Mouse (Mus musculus) granulocyte monocyte progenitor cell, adult 5-6 weeks (primary cell): ENCODE data around the gene Man1c1. TPM values are rescaled to one million over a fixed set of nuclear protein-coding genes. Genes with fewer than 3 reads are reported as not detected.

Experiments
- ATAC-seq: replicated peaks from 2 replicates; pipeline ENCODE4 v1.8.0; 2016; ENCODE audit warnings: mild to moderate bottlenecking, moderate TSS enrichment, inconsistent platforms; ENCODE audit not compliant: poor library complexity, severe bottlenecking
- total RNA-seq, 2 experiments: library from RNA; stranded (forward) in 1 of 2; stranded (reverse) in 1 of 2; fragments of 200-712, 200-1000 nt in 1 of 2; fragments of >200 nt in 1 of 2; fragmentation: Nextera tagmentation in 1 of 2; gene quantifications; 2 replicates each; pipeline ENCODE4 v1.2.3; 2014 to 2017

Man1c1 gene
- total RNA-seq, 2 experiments from 2014 or later: 5.1 to 9.5 TPM

DNA sequence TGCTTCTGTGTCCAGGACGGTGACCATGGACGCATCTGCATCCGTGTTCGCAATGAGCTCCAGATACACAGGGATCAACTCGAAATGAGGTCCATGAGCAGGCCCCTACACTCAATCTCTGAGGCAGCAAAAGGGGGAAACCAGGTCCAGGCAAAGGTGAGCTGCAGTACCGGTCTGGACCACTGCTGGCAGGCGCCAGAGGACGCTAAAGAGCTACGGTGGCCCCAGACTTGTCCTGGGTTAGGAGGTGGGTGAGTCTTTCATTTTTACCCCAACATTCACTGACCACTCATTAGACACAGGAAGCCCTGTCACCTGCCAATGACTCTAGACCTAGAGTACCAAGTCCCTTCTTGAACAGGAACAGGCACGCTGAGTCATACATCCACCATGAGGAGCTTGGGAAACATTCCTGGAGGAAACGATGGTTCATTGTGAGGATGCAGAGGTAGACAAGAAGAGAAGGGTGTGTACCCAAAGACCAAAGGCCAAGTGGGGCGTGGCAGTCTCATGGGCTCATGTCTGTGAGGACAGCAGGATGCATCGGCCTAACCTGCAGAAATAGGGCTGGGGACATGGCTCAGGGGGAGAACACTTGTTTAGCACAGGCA is 21.8 kb upstream of the Man1c1 start:
- no peak for ATAC-seq

GRCm38 (mm10) chr4:134724974-134725373 is 20.9 kb upstream of the Man1c1 start:
- no peak for ATAC-seq

DNA sequence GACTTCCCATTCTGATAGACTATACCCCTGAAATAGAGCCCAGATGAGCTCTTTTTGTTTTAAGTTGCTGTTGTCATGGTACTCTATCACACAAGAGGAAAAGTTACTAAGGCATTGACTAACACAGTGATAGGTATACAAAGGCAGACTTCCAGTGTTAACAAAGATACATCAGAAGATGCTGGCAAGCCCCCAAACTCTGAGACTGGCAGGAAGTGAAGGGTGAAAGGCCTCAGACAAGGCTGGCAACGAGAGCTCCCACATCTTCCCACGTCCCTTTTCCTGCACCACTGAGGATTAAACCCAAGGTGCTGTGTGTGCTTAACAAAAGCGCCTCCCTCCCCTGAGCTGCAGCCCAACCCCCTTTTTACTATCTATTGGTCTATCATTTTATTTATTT is 19.2 kb upstream of the Man1c1 start:
- ATAC-seq: no peak

- no peak for ATAC-seq
These were observed 17.0 kb upstream of the Man1c1 start for GRCm38 (mm10) chr4:134721076-134721475.

GRCm38 (mm10) chr4:134720371-134720770 is 16.3 kb upstream of the Man1c1 start:
- ATAC-seq: no peak

- ATAC-seq: no peak
These were observed 15.4 kb upstream of the Man1c1 start for GRCm38 (mm10) chr4:134719489-134719888.

GRCm38 (mm10) chr4:134713937-134714336 is 9.8 kb upstream of the Man1c1 start:
- peak; percentile 96 for ATAC-seq

DNA sequence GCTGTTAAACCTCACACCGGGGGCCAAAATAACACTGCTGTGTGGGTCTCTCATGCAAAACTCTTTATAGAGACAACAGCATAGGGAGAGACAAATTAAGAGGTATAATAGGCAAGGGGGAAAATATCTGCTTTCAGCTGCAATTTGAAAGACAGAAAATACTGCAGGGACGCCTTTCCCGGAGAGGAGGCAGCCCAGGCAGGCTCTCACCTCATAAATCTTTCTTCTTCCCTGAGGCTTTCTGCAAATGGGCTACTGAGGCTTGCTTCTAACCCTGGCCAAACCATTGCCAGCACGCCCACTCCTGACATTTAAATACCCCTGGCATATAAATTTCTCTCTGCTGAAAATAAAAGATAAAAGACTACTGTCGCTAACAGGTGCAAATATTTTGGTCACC is 1.2 kb upstream of the Man1c1 start:
- no peak for ATAC-seq

- ATAC-seq: no peak
These were observed 500 bp upstream of the Man1c1 start for GRCm38 (mm10) chr4:134704590-134704989.

GRCm38 (mm10) chr4:134702981-134703834 is 882 bp downstream of the Man1c1 start:
- ATAC-seq: peak; percentile 21

- peak; percentile 34; the same call in 1 of the 2 replicates for ATAC-seq
These were observed 2.2 kb downstream of the Man1c1 start for GRCm38 (mm10) chr4:134701934-134702333.

GRCm38 (mm10) chr4:134700911-134701310 is 3.2 kb downstream of the Man1c1 start:
- ATAC-seq: no peak

GRCm38 (mm10) chr4:134693202-134693940 is 10.7 kb downstream of the Man1c1 start:
- ATAC-seq: no peak

GRCm38 (mm10) chr4:134692388-134692787 is 11.7 kb downstream of the Man1c1 start:
- no peak for ATAC-seq

DNA sequence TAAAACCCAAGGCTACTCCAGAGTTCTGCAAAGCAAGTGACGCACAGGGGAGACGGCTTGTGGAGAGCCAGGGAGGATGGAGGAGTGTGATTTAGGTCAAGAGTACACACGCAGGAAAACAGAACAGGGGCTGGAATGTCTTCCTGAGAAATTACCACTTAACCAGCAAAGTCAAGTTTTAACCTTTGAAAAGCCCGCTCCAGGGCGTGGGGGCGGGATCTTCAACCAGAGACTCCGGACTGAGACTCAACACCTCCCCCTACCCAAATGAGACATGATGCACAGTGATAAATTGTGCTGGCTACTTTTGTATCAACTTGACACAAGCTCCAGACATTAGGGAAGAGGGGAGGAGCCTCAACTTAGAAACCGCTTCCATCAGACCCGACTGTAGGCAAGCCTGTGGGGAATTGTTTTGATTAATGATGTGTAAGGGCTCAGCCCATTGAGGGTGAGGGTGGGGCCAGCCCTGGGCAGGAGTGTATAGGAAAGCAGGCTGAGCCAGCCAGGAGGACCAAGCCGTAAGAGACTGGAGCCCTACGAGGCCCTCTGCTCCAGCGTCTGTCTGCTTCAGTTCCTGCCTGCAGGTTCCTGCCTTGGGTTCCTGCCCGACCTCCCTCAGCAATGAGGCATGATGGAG is 17.9 kb downstream of the Man1c1 start:
- ATAC-seq: no peak

DNA sequence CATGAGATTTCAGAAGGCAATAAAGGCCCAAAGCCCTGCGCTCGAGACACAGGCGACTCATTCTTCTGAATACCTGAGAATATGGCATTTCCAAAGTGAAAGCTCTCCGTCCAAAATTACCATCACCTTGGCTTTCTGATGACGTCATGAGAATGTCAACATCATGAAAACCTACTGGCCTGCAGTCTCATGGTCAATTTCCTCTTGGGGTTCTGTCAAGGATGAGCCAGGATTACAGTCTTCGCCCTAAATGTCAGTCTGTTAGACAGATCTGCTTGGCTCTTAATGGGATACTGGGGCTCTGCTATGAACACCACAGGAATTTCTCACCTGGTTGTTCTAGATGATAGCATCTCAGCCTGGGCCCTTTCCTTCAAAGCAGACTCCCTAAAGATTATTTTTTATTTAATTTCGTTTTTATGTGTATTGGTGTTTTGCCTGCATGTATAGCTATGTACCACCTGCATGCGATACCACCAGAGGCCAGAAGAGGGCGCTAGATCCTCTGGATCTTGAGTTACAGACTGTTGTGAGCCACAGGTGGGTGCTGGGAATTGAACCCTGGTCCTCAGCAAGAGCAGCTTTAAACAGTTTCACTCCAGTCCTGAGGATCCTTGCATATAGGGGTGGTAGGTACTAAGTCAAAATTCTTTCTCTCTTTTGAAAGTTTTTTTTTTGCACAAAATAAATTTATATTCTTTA is 19.3 kb downstream of the Man1c1 start:
- no peak for ATAC-seq

DNA sequence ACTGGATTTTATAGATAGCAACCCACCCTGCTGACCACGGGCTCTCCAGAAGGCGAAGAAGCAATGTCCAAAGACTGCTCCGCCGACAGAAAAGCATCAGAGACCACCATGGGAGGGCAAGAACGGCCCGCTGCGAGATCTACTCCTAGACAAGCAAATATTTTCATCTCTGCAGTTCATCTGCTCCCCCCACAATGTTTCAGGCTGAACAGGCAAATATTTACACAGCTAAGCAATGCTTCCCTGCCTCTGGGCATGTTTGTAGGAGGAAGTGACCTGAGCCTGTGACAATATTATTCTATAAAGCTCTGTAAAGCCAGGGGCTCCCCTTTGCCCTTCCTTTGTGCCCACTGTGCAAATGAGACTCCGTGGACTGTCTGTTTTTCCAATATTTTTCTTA is 20.2 kb downstream of the Man1c1 start:
- ATAC-seq: no peak

GRCm38 (mm10) chr4:134683008-134683407 is 21.1 kb downstream of the Man1c1 start:
- peak; percentile 66 for ATAC-seq

- ATAC-seq: no peak
These were observed 21.7 kb downstream of the Man1c1 start for GRCm38 (mm10) chr4:134682423-134682822.

- ATAC-seq: no peak
These were observed 22.3 kb downstream of the Man1c1 start for GRCm38 (mm10) chr4:134681819-134682218.
